Mouse (Mus musculus): Measurements from ENCODE around the gene Cx3cl1. TPM values are rescaled to one million over a fixed set of nuclear protein-coding genes. Genes with fewer than 3 reads are reported as not detected.

Gene Cx3cl1
- polyA plus RNA-seq, 1 experiment: 102 TPM

GRCm38 (mm10) chr8:94776346-94776745 is 4.5 kb downstream of the Cx3cl1 start:
- WGBS: 82% methylated on average over 2 of the region's 2 CpGs
- TF ChIP-seq POLR2A (IDR thresholded peaks at IDR 0.05; ENCODE audit: borderline replicate concordance, insufficient read depth, low read length): no peak
- no peak for TF ChIP-seq CTCF (IDR thresholded peaks at IDR 0.05; ENCODE audit: borderline replicate concordance, insufficient read depth, low read depth, low read length)
- no peak for DNase-seq

GRCm38 (mm10) chr8:94778036-94778435 is 6.2 kb downstream of the Cx3cl1 start:
- WGBS: 65% methylated on average over 10 of the region's 10 CpGs

More at GRCm38 (mm10) chr8:94776346-94776745, 4.5 kb downstream of the Cx3cl1 start:
- Histone ChIP-seq H3K27me3 (ENCODE audit: control insufficient read depth, insufficient read depth, low read length) (no peaks in the 10 kb centered on the region), H3K4me3 (replicated peaks; ENCODE audit: insufficient read depth, low read depth, low read length) (no peak overlapping the region), H3K4me1 (ENCODE audit: control insufficient read depth, insufficient read depth, low read length) (no peaks in the 10 kb centered on the region), H3K27ac (ENCODE audit: insufficient read depth, low read length) (no peak overlapping the region)

GRCm38 (mm10) chr8:94778473-94778872 is 6.7 kb downstream of the Cx3cl1 start:
- TF ChIP-seq CTCF (IDR thresholded peaks at IDR 0.05; ENCODE audit: borderline replicate concordance, insufficient read depth, low read depth, low read length) (no peak), POLR2A (IDR thresholded peaks at IDR 0.05; ENCODE audit: borderline replicate concordance, insufficient read depth, low read length) (no peak)
- no peak overlapping the region for H3K4me3 ChIP-seq (replicated peaks; ENCODE audit: insufficient read depth, low read depth, low read length)
- H3K4me1 ChIP-seq (ENCODE audit: control insufficient read depth, insufficient read depth, low read length): no peaks in the 10 kb centered on the region
- no peak for DNase-seq
- WGBS: 44% methylated on average over 5 of the region's 5 CpGs
- no peaks in the 10 kb centered on the region for H3K27me3 ChIP-seq (ENCODE audit: control insufficient read depth, insufficient read depth, low read length)
- no peak overlapping the region for H3K27ac ChIP-seq (ENCODE audit: insufficient read depth, low read length)

More at GRCm38 (mm10) chr8:94778036-94778435, 6.2 kb downstream of the Cx3cl1 start:
- H3K27me3 ChIP-seq (ENCODE audit: control insufficient read depth, insufficient read depth, low read length): no peaks in the 10 kb centered on the region
- TF ChIP-seq POLR2A (IDR thresholded peaks at IDR 0.05; ENCODE audit: borderline replicate concordance, insufficient read depth, low read length) (no peak), CTCF (IDR thresholded peaks at IDR 0.05; ENCODE audit: borderline replicate concordance, insufficient read depth, low read depth, low read length) (no peak)
- no peak for DNase-seq
- H3K27ac ChIP-seq (ENCODE audit: insufficient read depth, low read length): no peak overlapping the region
- no peak overlapping the region for H3K4me3 ChIP-seq (replicated peaks; ENCODE audit: insufficient read depth, low read depth, low read length)
- H3K4me1 ChIP-seq (ENCODE audit: control insufficient read depth, insufficient read depth, low read length): no peaks in the 10 kb centered on the region

- Histone ChIP-seq H3K4me1 (ENCODE audit: control insufficient read depth, insufficient read depth, low read length) (no peaks in the 10 kb centered on the region), H3K27me3 (ENCODE audit: control insufficient read depth, insufficient read depth, low read length) (no peaks in the 10 kb centered on the region), H3K27ac (ENCODE audit: insufficient read depth, low read length) (no peak overlapping the region), H3K4me3 (replicated peaks; ENCODE audit: insufficient read depth, low read depth, low read length) (no peak overlapping the region)
- 67% methylated on average over 10 of the region's 10 CpGs for WGBS
- TF ChIP-seq POLR2A (IDR thresholded peaks at IDR 0.05; ENCODE audit: borderline replicate concordance, insufficient read depth, low read length) (no peak), CTCF (IDR thresholded peaks at IDR 0.05; ENCODE audit: borderline replicate concordance, insufficient read depth, low read depth, low read length) (no peak)
- no peak for DNase-seq
Observed at GRCm38 (mm10) chr8:94778895-94779533, 7.2 kb downstream of the Cx3cl1 start.

- DNase-seq: no peak
- no peaks in the 10 kb centered on the region for H3K27me3 ChIP-seq (ENCODE audit: control insufficient read depth, insufficient read depth, low read length)
Observed at GRCm38 (mm10) chr8:94779534-94780294, 7.9 kb downstream of the Cx3cl1 start.

GRCm38 (mm10) chr8:94780491-94781154 is 8.8 kb downstream of the Cx3cl1 start:
- Histone ChIP-seq H3K4me3 (replicated peaks; ENCODE audit: insufficient read depth, low read depth, low read length) (no peak overlapping the region), H3K27ac (ENCODE audit: insufficient read depth, low read length) (no peak overlapping the region), H3K27me3 (ENCODE audit: control insufficient read depth, insufficient read depth, low read length) (no peaks in the 10 kb centered on the region), H3K4me1 (ENCODE audit: control insufficient read depth, insufficient read depth, low read length) (no peaks in the 10 kb centered on the region)
- TF ChIP-seq POLR2A (IDR thresholded peaks at IDR 0.05; ENCODE audit: borderline replicate concordance, insufficient read depth, low read length) (no peak), CTCF (IDR thresholded peaks at IDR 0.05; ENCODE audit: borderline replicate concordance, insufficient read depth, low read depth, low read length) (no peak)
- WGBS: 85% methylated on average over 21 of the region's 21 CpGs
- no peak for DNase-seq

More at GRCm38 (mm10) chr8:94779534-94780294, 7.9 kb downstream of the Cx3cl1 start:
- Histone ChIP-seq H3K4me1 (ENCODE audit: control insufficient read depth, insufficient read depth, low read length) (no peaks in the 10 kb centered on the region), H3K27ac (ENCODE audit: insufficient read depth, low read length) (no peak overlapping the region), H3K4me3 (replicated peaks; ENCODE audit: insufficient read depth, low read depth, low read length) (no peak overlapping the region)
- TF ChIP-seq POLR2A (IDR thresholded peaks at IDR 0.05; ENCODE audit: borderline replicate concordance, insufficient read depth, low read length) (no peak), CTCF (IDR thresholded peaks at IDR 0.05; ENCODE audit: borderline replicate concordance, insufficient read depth, low read depth, low read length) (no peak)
- WGBS: 91% methylated on average over 16 of the region's 16 CpGs

GRCm38 (mm10) chr8:94781155-94781837 is 9.5 kb downstream of the Cx3cl1 start:
- no peak overlapping the region for H3K4me3 ChIP-seq (replicated peaks; ENCODE audit: insufficient read depth, low read depth, low read length)
- no peak overlapping the region for H3K27ac ChIP-seq (ENCODE audit: insufficient read depth, low read length)
- H3K4me1 ChIP-seq (ENCODE audit: control insufficient read depth, insufficient read depth, low read length): no peaks in the 10 kb centered on the region
- DNase-seq: no peak
- H3K27me3 ChIP-seq (ENCODE audit: control insufficient read depth, insufficient read depth, low read length): no peaks in the 10 kb centered on the region
- TF ChIP-seq CTCF (IDR thresholded peaks at IDR 0.05; ENCODE audit: borderline replicate concordance, insufficient read depth, low read depth, low read length): no peak
- no peak for TF ChIP-seq POLR2A (IDR thresholded peaks at IDR 0.05; ENCODE audit: borderline replicate concordance, insufficient read depth, low read length)
- 72% methylated on average over 7 of the region's 7 CpGs for WGBS

Measured in cerebellum, adult 2 months (tissue).